Mouse (Mus musculus) E14TG2a.4 (cell line): ENCODE results near the gene Slc11a1.

Experiments
- H3K27me3 ChIP-seq: 2 replicates; pipeline ENCODE4 v1.6.1; 2014; ENCODE audit warnings: low read length, control low read depth; ENCODE audit not compliant: insufficient read depth
- H3K36me3 ChIP-seq: 2 replicates; pipeline ENCODE4 v1.6.1; 2014; ENCODE audit warnings: low read length, control low read depth; ENCODE audit not compliant: insufficient read depth
- H3K4me1 ChIP-seq: replicated peaks from 2 replicates; pipeline ENCODE4 v1.6.1; 2014; ENCODE audit warnings: low read depth, low read length, control low read depth
- H3K4me3 ChIP-seq: replicated peaks from 2 replicates; pipeline ENCODE4 v1.5.1; 2014; ENCODE audit warnings: mild to moderate bottlenecking, low read length
- H3K9me3 ChIP-seq: 2 replicates; pipeline ENCODE4 v1.6.1; 2014; ENCODE audit warnings: low read length, control low read depth
- CTCF ChIP-seq: conservative IDR thresholded peaks from 2 replicates; pipeline ENCODE4 v1.5.1; 2014; ENCODE audit warnings: low read length
- NANOG ChIP-seq: IDR thresholded peaks from 2 replicates; pipeline ENCODE4 v1.6.1; 2014; ENCODE audit warnings: borderline replicate concordance, low read length, mixed read lengths
- POU5F1 ChIP-seq: IDR thresholded peaks from 2 replicates; pipeline ENCODE4 v1.6.1; 2014; ENCODE audit warnings: low read length, borderline replicate concordance

The Slc11a1 gene

GRCm38 (mm10) chr1:74425845-74426244 lies 50.9 kb downstream of the Slc11a1 start:
- Histone ChIP-seq H3K36me3 (no peaks in the 10 kb centered on the region), H3K27me3 (peaks cover 28% of the 10 kb centered on the region), H3K9me3 (no peaks in the 10 kb centered on the region), H3K4me3 (no peak overlapping the region), H3K4me1 (peaks cover 28% of the 10 kb centered on the region)
- TF ChIP-seq NANOG (no peak), CTCF (no peak), POU5F1 (no peak)

GRCm38 (mm10) chr1:74433220-74433619 lies 58.2 kb downstream of the Slc11a1 start:
- TF ChIP-seq POU5F1 (no peak), CTCF (no peak), NANOG (no peak)
- Histone ChIP-seq H3K9me3 (no peaks in the 10 kb centered on the region), H3K4me1 (peaks cover 15% of the 10 kb centered on the region), H3K4me3 (no peak overlapping the region), H3K36me3 (peaks cover 48% of the 10 kb centered on the region), H3K27me3 (no peaks in the 10 kb centered on the region)

- H3K27me3 ChIP-seq, result no peaks in the 10 kb centered on the region
- peaks cover 62% of the 10 kb centered on the region for H3K36me3 ChIP-seq
- no peak overlapping the region for H3K4me3 ChIP-seq
- peaks cover 8% of the 10 kb centered on the region; the same call in 1 of the 2 replicates for H3K4me1 ChIP-seq
- H3K9me3 ChIP-seq, result no peaks in the 10 kb centered on the region
- TF ChIP-seq POU5F1 (no peak), NANOG (no peak), CTCF (no peak)
These were observed 59.6 kb downstream of the Slc11a1 start for GRCm38 (mm10) chr1:74434596-74434995.

- Histone ChIP-seq H3K9me3 (no peaks in the 10 kb centered on the region), H3K4me3 (no peak overlapping the region), H3K4me1 (peaks cover 3% of the 10 kb centered on the region; the same call in 1 of the 2 replicates), H3K36me3 (peaks cover 72% of the 10 kb centered on the region), H3K27me3 (no peaks in the 10 kb centered on the region)
- no peak for TF ChIP-seq POU5F1
- TF ChIP-seq CTCF, result no peak
- TF ChIP-seq NANOG, result no peak
These were observed 60.6 kb downstream of the Slc11a1 start for GRCm38 (mm10) chr1:74435563-74435962.
